Mouse (Mus musculus) ES-E14 (cell line): ENCODE results near the gene Tor1aip1.

Experiments used
- CHD2 ChIP-seq: IDR thresholded peaks from 2 replicates; pipeline ENCODE4 v1.6.1; 2014; ENCODE audit warnings: mild to moderate bottlenecking, low read depth, low read length, inconsistent platforms
- HCFC1 ChIP-seq: IDR thresholded peaks from 2 replicates; pipeline ENCODE4 v1.6.1; 2012; ENCODE audit warnings: low read length, inconsistent platforms, borderline replicate concordance; ENCODE audit not compliant: insufficient read depth
- MAFK ChIP-seq: IDR thresholded peaks from 2 replicates; pipeline ENCODE4 v1.6.1; 2014; ENCODE audit warnings: mild to moderate bottlenecking, low read depth, low read length, inconsistent platforms; ENCODE audit not compliant: insufficient read depth
- ZC3H11A ChIP-seq: IDR thresholded peaks from 2 replicates; pipeline ENCODE4 v1.6.1; 2012; ENCODE audit warnings: low read depth, mild to moderate bottlenecking, inconsistent platforms, low read length, borderline replicate concordance
- ZNF384 ChIP-seq: IDR thresholded peaks from 2 replicates; pipeline ENCODE4 v1.6.1; 2012; ENCODE audit warnings: low read depth, low read length, inconsistent platforms

- TF ChIP-seq HCFC1 (no peak), ZNF384 (no peak), ZC3H11A (no peak), CHD2 (no peak), MAFK (no peak)
These were observed 61.3 kb downstream of the Tor1aip1 start for GRCm38 (mm10) chr1:155974931-155975330.
